Mouse (Mus musculus): ENCODE measurements around the gene Hsdl2. TPM values are rescaled to one million over a fixed set of nuclear protein-coding genes. Genes with fewer than 3 reads are reported as not detected.

Hsdl2 gene
- polyA plus RNA-seq, 1 experiment from 2014 or later = 54.0 TPM

DNA sequence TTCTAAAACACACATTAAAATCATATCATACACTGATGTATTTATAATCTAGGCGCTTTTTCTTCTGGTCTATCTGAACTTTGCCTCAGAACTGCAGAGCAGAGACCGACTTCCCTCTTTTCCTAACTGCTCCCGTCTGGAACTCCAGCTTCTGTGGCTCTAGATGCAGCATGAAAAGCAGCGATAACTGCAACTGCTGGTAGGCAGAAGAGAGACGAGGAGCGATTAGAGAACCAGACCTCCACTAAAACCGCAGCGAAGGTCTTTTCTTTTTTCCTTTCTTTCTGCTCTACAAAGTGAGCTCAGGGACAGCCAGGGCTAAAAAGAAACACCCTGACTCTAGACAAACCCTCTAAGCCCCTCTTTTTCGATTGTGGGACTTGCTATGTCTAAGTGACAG, 48.8 kb downstream of the Hsdl2 start:
- Histone ChIP-seq H3K4me2 (ENCODE audit: low read length) (peak overlapping the region; percentile 11; the same call in 1 of the 2 replicates), H3K9ac (ENCODE audit: low read length) (no peak overlapping the region)

DNA sequence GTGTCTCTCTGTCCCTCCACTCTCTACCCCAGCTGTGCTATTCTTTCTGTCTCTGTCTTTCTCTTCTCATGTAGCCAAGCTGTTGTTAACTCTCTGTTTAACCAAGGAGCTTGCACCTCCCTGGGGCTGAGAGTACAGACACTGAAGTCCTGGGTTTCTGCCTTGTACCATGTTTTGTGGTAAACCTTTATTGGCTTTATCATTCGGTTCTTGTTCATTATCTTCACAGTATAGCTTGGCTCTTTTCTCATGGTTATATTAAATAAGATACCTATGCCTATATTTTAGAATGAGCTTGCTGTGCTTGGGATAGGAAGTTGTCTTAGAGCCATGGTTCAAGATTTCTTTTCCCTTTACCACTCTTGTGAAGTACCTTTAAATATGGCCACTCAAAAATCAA, 53.2 kb downstream of the Hsdl2 start:
- no peak overlapping the region for H3K4me2 ChIP-seq (ENCODE audit: low read length)
- H3K9ac ChIP-seq (ENCODE audit: low read length) = no peak overlapping the region
- peaks cover 8 to 29% of the 10 kb centered on the region in 2 experiments for H3K4me1 ChIP-seq (ENCODE audit: control insufficient read depth in 2 of 2, insufficient read depth in 2 of 2, low read length in 2 of 2)
- no peaks in the 10 kb centered on the region for H3K36me3 ChIP-seq (ENCODE audit: control insufficient read depth, insufficient read depth, low read length)
- ATAC-seq (ENCODE audit: insufficient number of reproducible peaks, insufficient read depth, low FRiP score, low read depth) = no peak
- no peak overlapping the region for H3K4me3 ChIP-seq (ENCODE audit: control insufficient read depth in 1 of 2, insufficient read depth in 1 of 2, low read depth in 1 of 2, low read length in 2 of 2)
- no peaks in the 10 kb centered on the region for H3K27me3 ChIP-seq (ENCODE audit: control insufficient read depth, insufficient read depth, low read length)
- no peak overlapping the region for H3K27ac ChIP-seq (replicated peaks in 1 of 2; ENCODE audit: control insufficient read depth in 1 of 2, insufficient read depth in 1 of 2, low read depth in 2 of 2, low read length in 2 of 2)
- 79% methylated on average over 1 of the region's 1 CpGs for WGBS
- no peaks in the 10 kb centered on the region for H3K9me3 ChIP-seq (ENCODE audit: control insufficient read depth, low read length)

More for the DNA sequence above, 48.8 kb downstream of the Hsdl2 start:
- WGBS = 45% methylated on average over 9 of the region's 9 CpGs
- no peak for ATAC-seq (ENCODE audit: insufficient number of reproducible peaks, insufficient read depth, low FRiP score, low read depth)
- Histone ChIP-seq H3K9me3 (ENCODE audit: control insufficient read depth, low read length) (no peaks in the 10 kb centered on the region), H3K27ac (replicated peaks in 1 of 2; ENCODE audit: control insufficient read depth in 1 of 2, insufficient read depth in 1 of 2, low read depth in 2 of 2, low read length in 2 of 2) (no peak overlapping the region), H3K27me3 (ENCODE audit: control insufficient read depth, insufficient read depth, low read length) (no peaks in the 10 kb centered on the region), H3K4me1 (ENCODE audit: control insufficient read depth in 2 of 2, insufficient read depth in 2 of 2, low read length in 2 of 2) (peaks cover 0 to 20% of the 10 kb centered on the region in 2 experiments; a peak in 2 of 4 replicates), H3K36me3 (ENCODE audit: control insufficient read depth, insufficient read depth, low read length) (no peaks in the 10 kb centered on the region), H3K4me3 (ENCODE audit: control insufficient read depth in 1 of 2, insufficient read depth in 1 of 2, low read depth in 1 of 2, low read length in 2 of 2) (no peak overlapping the region)

DNA sequence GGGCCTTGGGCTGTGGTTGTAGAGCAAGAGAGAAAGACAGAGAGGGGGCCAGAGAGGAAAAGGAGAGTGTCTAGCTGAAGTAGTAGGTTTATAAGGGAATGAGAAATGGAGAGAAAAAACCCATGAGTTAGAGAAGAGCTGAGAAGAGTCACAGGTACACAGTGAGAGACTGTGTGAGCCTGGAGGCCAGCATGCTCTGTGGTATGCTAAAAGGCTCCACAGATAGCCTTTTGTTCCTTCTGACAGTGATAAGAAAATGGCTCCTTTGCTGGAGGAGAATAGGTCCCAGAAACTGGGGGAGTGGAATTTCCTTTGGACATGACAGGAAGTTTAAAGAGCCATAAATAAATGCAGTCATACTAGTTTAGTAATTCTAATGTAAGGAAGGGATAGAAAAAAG, 57.8 kb downstream of the Hsdl2 start:
- no peak overlapping the region for H3K4me3 ChIP-seq (ENCODE audit: control insufficient read depth in 1 of 2, insufficient read depth in 1 of 2, low read depth in 1 of 2, low read length in 2 of 2)
- no peak overlapping the region; the same call in 1 of the 2 replicates for H3K9ac ChIP-seq (ENCODE audit: low read length)
- H3K4me2 ChIP-seq (ENCODE audit: low read length) = no peak overlapping the region
- no peaks in the 10 kb centered on the region for H3K27me3 ChIP-seq (ENCODE audit: control insufficient read depth, insufficient read depth, low read length)
- no peak for ATAC-seq (ENCODE audit: insufficient number of reproducible peaks, insufficient read depth, low FRiP score, low read depth)
- H3K4me1 ChIP-seq (ENCODE audit: control insufficient read depth in 2 of 2, insufficient read depth in 2 of 2, low read length in 2 of 2) = peaks cover 17 to 34% of the 10 kb centered on the region in 2 experiments
- peak overlapping the region; percentile 64 to 75; a peak in 3 of 4 replicates for H3K27ac ChIP-seq (replicated peaks in 1 of 2; ENCODE audit: control insufficient read depth in 1 of 2, insufficient read depth in 1 of 2, low read depth in 2 of 2, low read length in 2 of 2)
- no peaks in the 10 kb centered on the region for H3K9me3 ChIP-seq (ENCODE audit: control insufficient read depth, low read length)
- no peaks in the 10 kb centered on the region for H3K36me3 ChIP-seq (ENCODE audit: control insufficient read depth, insufficient read depth, low read length)

DNA sequence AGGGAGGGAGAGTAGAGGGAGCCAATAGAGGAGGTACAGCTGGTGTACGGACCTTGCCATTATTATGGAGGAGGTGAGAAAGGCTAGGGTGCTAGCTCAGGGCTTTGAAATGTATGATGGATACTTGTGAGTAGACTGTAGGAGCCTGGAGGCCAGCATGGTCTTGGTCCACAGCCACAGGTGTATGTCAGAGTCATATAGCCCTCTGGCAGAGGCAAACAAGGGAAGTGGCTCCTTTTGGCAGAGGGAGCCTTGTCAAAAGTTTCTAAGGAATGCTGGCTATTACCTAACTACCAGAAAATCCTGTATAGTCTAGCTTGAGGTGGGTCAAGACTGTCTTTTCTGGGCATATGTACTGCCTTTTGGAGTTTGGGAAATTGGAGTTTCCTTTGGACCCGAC, 59.4 kb downstream of the Hsdl2 start:
- Histone ChIP-seq H3K4me1 (ENCODE audit: control insufficient read depth in 2 of 2, insufficient read depth in 2 of 2, low read length in 2 of 2) (peaks cover 16 to 27% of the 10 kb centered on the region in 2 experiments), H3K4me3 (ENCODE audit: control insufficient read depth in 1 of 2, insufficient read depth in 1 of 2, low read depth in 1 of 2, low read length in 2 of 2) (no peak overlapping the region), H3K27me3 (ENCODE audit: control insufficient read depth, insufficient read depth, low read length) (no peaks in the 10 kb centered on the region), H3K36me3 (ENCODE audit: control insufficient read depth, insufficient read depth, low read length) (no peaks in the 10 kb centered on the region), H3K9me3 (ENCODE audit: control insufficient read depth, low read length) (no peaks in the 10 kb centered on the region), H3K27ac (replicated peaks in 1 of 2; ENCODE audit: control insufficient read depth in 1 of 2, insufficient read depth in 1 of 2, low read depth in 2 of 2, low read length in 2 of 2) (peak overlapping the region in 1 of 2 experiments; percentile 14; a peak in 1 of 4 replicates), H3K4me2 (ENCODE audit: low read length) (no peak overlapping the region), H3K9ac (ENCODE audit: low read length) (no peak overlapping the region)
- 61% methylated on average over 2 of the region's 2 CpGs for WGBS
- no peak for ATAC-seq (ENCODE audit: insufficient number of reproducible peaks, insufficient read depth, low FRiP score, low read depth)

DNA sequence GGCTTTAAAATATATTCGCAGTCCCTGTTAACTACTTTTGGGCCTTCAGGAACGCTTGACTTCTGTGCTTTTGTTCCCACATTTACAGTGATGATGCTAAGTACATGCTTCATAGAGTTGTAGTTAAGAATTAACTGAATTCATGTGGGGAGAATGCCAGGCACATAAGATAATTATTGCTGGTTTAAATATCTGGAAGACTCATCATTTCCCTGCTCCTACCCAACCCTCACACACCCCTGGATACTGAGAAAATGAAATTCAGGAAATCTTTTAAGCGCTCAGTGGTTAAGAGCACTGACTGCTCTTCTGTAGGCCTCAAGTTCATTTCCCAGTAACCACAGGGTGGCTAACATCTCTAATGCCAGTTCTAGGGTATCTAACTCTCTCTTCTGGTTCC, 60.7 kb downstream of the Hsdl2 start:
- Histone ChIP-seq H3K4me1 (ENCODE audit: control insufficient read depth in 2 of 2, insufficient read depth in 2 of 2, low read length in 2 of 2) (peaks cover 13 to 24% of the 10 kb centered on the region in 2 experiments), H3K27ac (replicated peaks in 1 of 2; ENCODE audit: control insufficient read depth in 1 of 2, insufficient read depth in 1 of 2, low read depth in 2 of 2, low read length in 2 of 2) (no peak overlapping the region), H3K9me3 (ENCODE audit: control insufficient read depth, low read length) (no peaks in the 10 kb centered on the region), H3K36me3 (ENCODE audit: control insufficient read depth, insufficient read depth, low read length) (no peaks in the 10 kb centered on the region), H3K4me3 (ENCODE audit: control insufficient read depth in 1 of 2, insufficient read depth in 1 of 2, low read depth in 1 of 2, low read length in 2 of 2) (no peak overlapping the region), H3K27me3 (ENCODE audit: control insufficient read depth, insufficient read depth, low read length) (no peaks in the 10 kb centered on the region), H3K4me2 (ENCODE audit: low read length) (no peak overlapping the region), H3K9ac (ENCODE audit: low read length) (no peak overlapping the region)
- 87% methylated on average over 3 of the region's 3 CpGs for WGBS
- no peak for ATAC-seq (ENCODE audit: insufficient number of reproducible peaks, insufficient read depth, low FRiP score, low read depth)

DNA sequence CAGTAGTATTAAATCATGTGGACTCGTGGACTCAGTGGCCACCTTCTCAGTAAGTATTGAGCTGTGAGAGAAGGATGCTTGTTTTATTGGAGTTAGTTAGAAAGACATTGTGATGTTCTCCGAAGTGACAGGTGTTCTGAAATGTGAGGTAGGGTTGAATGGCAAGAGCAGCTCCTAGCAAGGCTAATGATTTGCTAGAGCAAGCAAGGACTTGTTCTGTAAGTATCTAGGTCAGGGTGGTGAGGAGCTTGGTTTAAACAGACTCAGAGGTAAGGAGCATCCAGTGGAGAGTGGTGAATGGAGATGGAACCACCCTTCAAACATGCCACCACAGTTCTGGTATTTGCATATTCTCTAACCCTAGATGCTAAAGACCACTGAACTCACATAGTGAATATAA, 61.3 kb downstream of the Hsdl2 start:
- Histone ChIP-seq H3K27ac (replicated peaks in 1 of 2; ENCODE audit: control insufficient read depth in 1 of 2, insufficient read depth in 1 of 2, low read depth in 2 of 2, low read length in 2 of 2) (no peak overlapping the region), H3K36me3 (ENCODE audit: control insufficient read depth, insufficient read depth, low read length) (no peaks in the 10 kb centered on the region), H3K4me1 (ENCODE audit: control insufficient read depth in 2 of 2, insufficient read depth in 2 of 2, low read length in 2 of 2) (peaks cover 13 to 24% of the 10 kb centered on the region in 2 experiments), H3K4me3 (ENCODE audit: control insufficient read depth in 1 of 2, insufficient read depth in 1 of 2, low read depth in 1 of 2, low read length in 2 of 2) (no peak overlapping the region), H3K4me2 (ENCODE audit: low read length) (no peak overlapping the region), H3K9ac (ENCODE audit: low read length) (no peak overlapping the region), H3K27me3 (ENCODE audit: control insufficient read depth, insufficient read depth, low read length) (no peaks in the 10 kb centered on the region), H3K9me3 (ENCODE audit: control insufficient read depth, low read length) (no peaks in the 10 kb centered on the region)
- no peak for ATAC-seq (ENCODE audit: insufficient number of reproducible peaks, insufficient read depth, low FRiP score, low read depth)
- 92% methylated on average over 2 of the region's 2 CpGs for WGBS

DNA sequence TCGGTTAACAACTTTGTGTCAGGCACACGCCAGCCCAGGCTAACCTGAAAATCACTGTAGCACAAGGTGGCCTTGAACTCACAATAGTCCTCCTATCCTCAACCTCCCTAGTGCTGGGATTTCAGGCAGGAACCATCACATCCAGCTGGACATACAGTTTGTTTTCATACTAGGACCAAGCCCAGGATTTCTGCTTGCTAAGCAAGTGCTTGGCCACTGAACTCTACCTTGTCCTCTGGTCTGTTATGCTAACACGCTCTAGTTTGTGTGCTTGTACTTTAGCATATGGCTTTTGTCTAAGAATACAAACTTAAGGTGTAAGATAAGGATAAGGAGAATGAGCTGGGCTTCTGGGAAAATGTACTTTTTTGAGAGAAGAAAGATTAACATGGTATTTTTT, 63.1 kb downstream of the Hsdl2 start:
- H3K9me3 ChIP-seq (ENCODE audit: control insufficient read depth, low read length) = no peaks in the 10 kb centered on the region
- H3K4me2 ChIP-seq (ENCODE audit: low read length) = no peak overlapping the region
- H3K27ac ChIP-seq (replicated peaks in 1 of 2; ENCODE audit: control insufficient read depth in 1 of 2, insufficient read depth in 1 of 2, low read depth in 2 of 2, low read length in 2 of 2) = no peak overlapping the region
- H3K4me3 ChIP-seq (ENCODE audit: control insufficient read depth in 1 of 2, insufficient read depth in 1 of 2, low read depth in 1 of 2, low read length in 2 of 2) = no peak overlapping the region
- ATAC-seq (ENCODE audit: insufficient number of reproducible peaks, insufficient read depth, low FRiP score, low read depth) = no peak
- H3K36me3 ChIP-seq (ENCODE audit: control insufficient read depth, insufficient read depth, low read length) = no peaks in the 10 kb centered on the region
- H3K9ac ChIP-seq (ENCODE audit: low read length) = no peak overlapping the region
- peaks cover 9 to 14% of the 10 kb centered on the region in 2 experiments for H3K4me1 ChIP-seq (ENCODE audit: control insufficient read depth in 2 of 2, insufficient read depth in 2 of 2, low read length in 2 of 2)
- WGBS = 85% methylated on average over 3 of the region's 3 CpGs
- H3K27me3 ChIP-seq (ENCODE audit: control insufficient read depth, insufficient read depth, low read length) = no peaks in the 10 kb centered on the region

DNA sequence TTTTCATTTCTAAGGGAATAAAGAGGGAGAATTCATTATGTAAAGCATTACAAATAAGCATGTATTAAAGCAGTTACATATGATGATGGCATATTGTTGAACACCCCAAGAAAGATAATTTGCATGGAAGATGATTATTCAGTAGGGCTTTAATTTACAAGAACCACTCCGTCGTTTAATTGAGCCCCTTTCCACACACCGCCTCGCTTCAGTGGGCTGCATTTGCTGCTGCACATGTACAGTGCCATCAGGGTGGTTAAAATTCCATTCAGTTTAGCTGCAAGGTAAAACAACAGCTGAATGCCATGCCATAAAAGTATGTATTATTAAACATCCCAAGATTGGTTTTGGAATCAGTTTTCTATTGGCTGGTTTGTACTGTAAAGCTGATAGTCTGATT, 63.6 kb downstream of the Hsdl2 start:
- peaks cover 7 to 9% of the 10 kb centered on the region in 2 experiments for H3K4me1 ChIP-seq (ENCODE audit: control insufficient read depth in 2 of 2, insufficient read depth in 2 of 2, low read length in 2 of 2)
- H3K9me3 ChIP-seq (ENCODE audit: control insufficient read depth, low read length) = no peaks in the 10 kb centered on the region
- no peak overlapping the region for H3K9ac ChIP-seq (ENCODE audit: low read length)
- WGBS = 91% methylated on average over 4 of the region's 4 CpGs
- no peaks in the 10 kb centered on the region for H3K27me3 ChIP-seq (ENCODE audit: control insufficient read depth, insufficient read depth, low read length)
- no peak overlapping the region for H3K27ac ChIP-seq (replicated peaks in 1 of 2; ENCODE audit: control insufficient read depth in 1 of 2, insufficient read depth in 1 of 2, low read depth in 2 of 2, low read length in 2 of 2)
- no peaks in the 10 kb centered on the region for H3K36me3 ChIP-seq (ENCODE audit: control insufficient read depth, insufficient read depth, low read length)
- no peak overlapping the region for H3K4me2 ChIP-seq (ENCODE audit: low read length)
- no peak overlapping the region for H3K4me3 ChIP-seq (ENCODE audit: control insufficient read depth in 1 of 2, insufficient read depth in 1 of 2, low read depth in 1 of 2, low read length in 2 of 2)
- no peak for ATAC-seq (ENCODE audit: insufficient number of reproducible peaks, insufficient read depth, low FRiP score, low read depth)
